ENCODE assay signal across 7 mouse cellular contexts in the genomic region with DNA sequence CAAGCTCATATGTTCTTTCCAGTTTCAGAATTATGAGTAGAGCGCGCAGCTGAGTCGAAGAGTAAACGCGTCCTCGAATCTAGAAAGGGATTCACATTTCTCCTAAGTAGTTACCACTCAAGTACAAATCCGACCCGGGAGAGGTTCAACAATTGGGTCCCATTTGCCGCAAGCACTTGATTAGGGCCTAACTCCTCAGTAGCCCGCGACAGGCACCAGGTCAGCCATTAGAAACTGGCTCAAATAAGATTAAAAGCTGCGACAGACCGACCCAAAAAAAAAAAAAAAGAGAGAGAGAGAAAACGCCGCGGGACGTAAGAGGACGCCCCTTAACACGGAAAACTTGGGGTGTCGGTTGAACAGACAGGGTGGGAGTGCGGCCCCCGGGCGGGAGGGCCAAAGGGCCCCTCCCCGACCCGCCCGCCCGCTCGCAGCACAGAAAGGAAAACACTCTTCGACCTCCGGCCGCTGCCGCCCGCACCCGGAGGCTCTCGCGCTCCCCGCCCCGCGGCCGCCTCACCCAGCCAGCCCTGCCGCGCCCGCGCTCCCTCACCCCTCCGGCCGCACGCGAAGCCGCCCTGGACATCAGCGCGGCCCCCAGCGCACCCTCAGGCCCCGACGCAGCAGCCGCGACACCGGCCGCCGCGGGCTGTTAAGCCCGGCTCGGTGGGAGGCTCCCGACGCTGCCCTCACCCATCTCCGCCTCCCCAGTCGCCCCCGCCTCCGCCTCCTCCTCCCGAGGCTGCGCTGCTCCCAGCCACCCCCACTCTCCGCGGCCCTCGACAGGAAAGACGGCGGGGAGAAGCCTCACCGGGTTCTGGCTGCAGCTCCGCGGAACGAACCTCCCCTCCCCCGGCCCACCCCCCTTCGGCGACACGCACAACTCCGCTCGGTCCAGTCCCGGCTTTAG. TPM values are rescaled to one million over a fixed set of nuclear protein-coding genes. Genes with fewer than 3 reads are reported as not detected.
DNase-seq lines count a peak whose midpoint lies in the region; ATAC-seq and TF ChIP-seq lines count a peak whose summit lies in the region.
"Not testable (repeated sequence)": the region's sequence is repeated elsewhere in the genome, so short reads cannot be mapped to it uniquely, and the experiment has no call there.

No protein-coding gene starts in this region.

- intact Hi-C loops in heart, adult 2 months (cut with DNase I): loop anchor here (2.0 kb wide), 1 partner anchor 32 kb away; the partner anchor contains the start of gene Pspc1

- not testable (repeated sequence) for H3K27me3 ChIP-seq in embryonic facial prominence, embryonic 12.5 days; heart, adult 2 months (ENCODE audit: control insufficient read depth, insufficient read depth, low read length); midbrain, embryonic 15.5 days (replicated peaks)

- H3K4me2 ChIP-seq in embryonic facial prominence, embryonic 12.5 days (replicated peaks): peak overlapping the region; percentile 62
- peak overlapping the region; percentile 53 for H3K4me2 ChIP-seq in midbrain, embryonic 15.5 days

- not testable (repeated sequence) for H3K36me3 ChIP-seq in embryonic facial prominence, embryonic 12.5 days; midbrain, embryonic 15.5 days (replicated peaks)
- H3K36me3 ChIP-seq in heart, adult 2 months (ENCODE audit: control insufficient read depth, insufficient read depth, low read length): peaks cover 31% of the 10 kb centered on the region

- peak overlapping the region; percentile 88 for H3K27ac ChIP-seq in embryonic facial prominence, embryonic 12.5 days
- peak overlapping the region; percentile 89 for H3K27ac ChIP-seq in heart, adult 2 months
- H3K27ac ChIP-seq in midbrain, embryonic 15.5 days: peak overlapping the region; percentile 91

- under 1% methylated on average over 33 of the region's 86 CpGs for WGBS in embryonic facial prominence, embryonic 12.5 days
- under 1% methylated on average over 35 of the region's 86 CpGs for WGBS in heart, adult 2 months
- WGBS in midbrain, embryonic 15.5 days: 1% methylated on average over 25 of the region's 86 CpGs

- peaks cover 14% of the 10 kb centered on the region; the same call in 1 of the 2 replicates for H3K4me1 ChIP-seq in embryonic facial prominence, embryonic 12.5 days
- not testable (repeated sequence) for H3K4me1 ChIP-seq in heart, adult 2 months (ENCODE audit: control insufficient read depth, insufficient read depth, low read length)
- H3K4me1 ChIP-seq in midbrain, embryonic 15.5 days: peaks cover 23% of the 10 kb centered on the region

- not testable (repeated sequence) for H3K79me2 ChIP-seq in heart, adult 2 months (replicated peaks; ENCODE audit: control insufficient read depth, insufficient read depth, low read length)

- not testable (repeated sequence) for TF ChIP-seq CTCF in heart, adult 2 months (IDR thresholded peaks at IDR 0.05)

- peak overlapping the region; percentile 80 for H3K9ac ChIP-seq in embryonic facial prominence, embryonic 12.5 days
- H3K9ac ChIP-seq in heart, adult 2 months (ENCODE audit: low read depth, low read length): peak overlapping the region; percentile 94
- H3K9ac ChIP-seq in midbrain, embryonic 15.5 days: peak overlapping the region; percentile 63

- peak; percentile 66 for DNase-seq in adrenal gland, postnatal 14 days
- peak; percentile 76 to 83 for DNase-seq in heart, adult 2 months
- peak; percentile 75 for DNase-seq in kidney, adult 18-20 months
- DNase-seq in liver: peak; percentile 70
- peak; percentile 64 to 66 for DNase-seq in spleen, postnatal 10 days (ENCODE audit: low spot score in 2 of 2)

- TF ChIP-seq EP300 in heart, adult 2 months (IDR thresholded peaks at IDR 0.05; ENCODE audit: insufficient read depth, low read depth, low read length): not testable (repeated sequence)

- peak overlapping the region; percentile 69 for H3K4me3 ChIP-seq in embryonic facial prominence, embryonic 12.5 days
- peak overlapping the region; percentile 67 for H3K4me3 ChIP-seq in heart, adult 2 months
- H3K4me3 ChIP-seq in midbrain, embryonic 15.5 days: peak overlapping the region; percentile 72

- not testable (repeated sequence) for TF ChIP-seq POLR2A in heart, adult 2 months (IDR thresholded peaks at IDR 0.05; ENCODE audit: insufficient read depth, low read depth, low read length)

- H3K9me3 ChIP-seq in embryonic facial prominence, embryonic 12.5 days; midbrain, embryonic 15.5 days: not testable (repeated sequence)

- ATAC-seq in embryonic facial prominence, embryonic 12.5 days (ENCODE audit: insufficient number of reproducible peaks, insufficient read depth, low FRiP score, low TSS enrichment); midbrain, embryonic 15.5 days (replicated peaks): not testable (repeated sequence)

RNA-seq across cellular contexts. Expression of gene Zmym5, which starts 0.5 kb away (rescaled TPM):
- 30.7 and 34.7 TPM in 2 replicates for total RNA-seq in adrenal gland, postnatal 14 days (2021)
- polyA plus RNA-seq in embryonic facial prominence, embryonic 12.5 days (2016; fragmentation: Nextera tagmentation; extraction: Ambion mirVana): 30.8 and 33.3 TPM in 2 replicates
- 10 to 100 TPM; 19.2 to 21.6 TPM for total RNA-seq in heart, adult 2 months (2021)
- 5.4 and 11.3 TPM in 2 replicates for polyA plus RNA-seq in heart, adult 2 months (2012; rRNA removed)
- 30.9 and 35.8 TPM in 2 replicates for polyA plus RNA-seq in midbrain, embryonic 15.5 days (2015; fragmentation: Nextera tagmentation; extraction: Ambion mirVana)

RNA-seq across cellular contexts. Expression of gene Pspc1, which starts 32.9 kb away (rescaled TPM):
- 31.2 and 39.2 TPM in 2 replicates for total RNA-seq in adrenal gland, postnatal 14 days (2021)
- polyA plus RNA-seq in embryonic facial prominence, embryonic 12.5 days (2016; fragmentation: Nextera tagmentation; extraction: Ambion mirVana): 47.1 and 49.9 TPM in 2 replicates
- 10 to 100 TPM; 14.1 to 15.1 TPM for total RNA-seq in heart, adult 2 months (2021)
- polyA plus RNA-seq in heart, adult 2 months (2012; rRNA removed): 3.2 and 4.1 TPM in 2 replicates
- polyA plus RNA-seq in midbrain, embryonic 15.5 days (2015; fragmentation: Nextera tagmentation; extraction: Ambion mirVana): 37.5 and 40.9 TPM in 2 replicates
